Mouse (Mus musculus) lung, postnatal 0 days (tissue): ENCODE measurements around the gene Fgd6. TPM values are rescaled to one million over a fixed set of nuclear protein-coding genes. Genes with fewer than 3 reads are reported as not detected.
A peak's percentile ranks its signal among the peaks of the same experiment; 100 is the strongest.

Source experiments
- ATAC-seq: fragments of 200-750 bp; cut with Nextera tagmentation; 2 replicates; pipeline ENCODE4 v1.8.0; 2017; ENCODE audit warnings: moderate library complexity
- DNase-seq: peaks from one replicate; pipeline ENCODE4 v3.0.0-alpha.2; 2016; ENCODE audit warnings: low spot score
- H3K27ac ChIP-seq: fragments of 300-500 bp; sonication (generic); 2 replicates; pipeline ENCODE4 v1.5.1; 2014; ENCODE audit warnings: antibody characterized with exemption, mild to moderate bottlenecking, low read length, mixed read lengths
- H3K27me3 ChIP-seq: fragments of 300-500 bp; sonication (generic); replicated peaks from 2 replicates; pipeline ENCODE4 v1.6.1; 2014; ENCODE audit warnings: low read length, mixed read lengths; ENCODE audit not compliant: insufficient read depth
- H3K36me3 ChIP-seq: fragments of 300-500 bp; sonication (generic); 2 replicates; pipeline ENCODE4 v1.6.1; 2014; ENCODE audit warnings: low read length, mixed read lengths; ENCODE audit not compliant: insufficient read depth
- H3K4me1 ChIP-seq: fragments of 300-500 bp; sonication (generic); 2 replicates; pipeline ENCODE4 v1.6.1; 2014; ENCODE audit warnings: antibody characterized with exemption, low read depth, low read length, mixed read lengths; ENCODE audit not compliant: insufficient read depth
- H3K4me2 ChIP-seq: fragments of 300-500 bp; sonication (generic); replicated peaks from 2 replicates; pipeline ENCODE4 v1.6.1; 2014; ENCODE audit warnings: low read depth, mild to moderate bottlenecking, low read length, moderate library complexity, mixed read lengths
- H3K4me3 ChIP-seq: fragments of 300-500 bp; sonication (generic); 2 replicates; pipeline ENCODE4 v1.5.1; 2014; ENCODE audit warnings: low read depth, low read length
- H3K9ac ChIP-seq: fragments of 300-500 bp; sonication (generic); replicated peaks from 2 replicates; pipeline ENCODE4 v1.6.1; 2014; ENCODE audit warnings: low read depth, mild to moderate bottlenecking
- H3K9me3 ChIP-seq: fragments of 300-500 bp; sonication (generic); 2 replicates; pipeline ENCODE4 v1.6.1; 2016; ENCODE audit warnings: low read length, mixed read lengths
- CTCF ChIP-seq: IDR thresholded peaks from 2 replicates; pipeline ENCODE4 v1.5.1; 2016; ENCODE audit warnings: antibody characterized with exemption, mild to moderate bottlenecking
- EP300 ChIP-seq: IDR thresholded peaks from 2 replicates; pipeline ENCODE4 v1.6.1; 2016; ENCODE audit warnings: antibody characterized with exemption, mild to moderate bottlenecking, control low read depth
- WGBS: fragments of 180-500 bp; shearing (Covaris S2); extraction: QIAGEN DNeasy Blood & Tissue Kit; methylation state at CpG from one replicate; pipeline ENCODE4 v1.1.7; 2014; 5-methylcytosine and 5-hydroxymethylcytosine counted together
- polyA plus RNA-seq: library from polyadenylated mRNA; unstranded; fragments of >200 nt; fragmentation: Nextera tagmentation; extraction: Ambion mirVana; gene quantifications from 2 replicates; pipeline ENCODE4 v1.2.1, GENCODE M21; 2015

Fgd6 gene
- polyA plus RNA-seq, 1 experiment from 2014 or later, result 3.2 TPM

DNA sequence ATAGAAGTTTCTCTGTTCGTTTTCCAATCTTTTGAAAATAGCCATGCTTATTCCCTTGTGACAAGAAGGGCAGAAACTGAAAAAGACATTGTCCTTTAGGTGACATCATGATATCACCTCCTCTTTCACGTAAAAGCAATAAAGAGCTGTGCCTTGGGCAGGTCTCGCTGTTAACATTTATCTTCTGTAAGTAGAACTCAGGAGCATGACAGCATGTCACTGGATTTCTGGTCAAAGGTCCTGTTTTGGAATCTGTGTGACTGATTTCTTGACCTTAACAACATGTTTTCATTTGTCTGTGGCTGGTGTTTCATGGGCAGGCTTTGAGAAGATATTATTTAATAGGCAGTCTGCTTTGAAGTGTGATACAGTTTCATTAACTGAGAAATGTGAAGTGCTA lies 44.9 kb downstream of the Fgd6 start:
- Histone ChIP-seq H3K9me3 (no peaks in the 10 kb centered on the region), H3K4me1 (peaks cover 6% of the 10 kb centered on the region), H3K36me3 (no peaks in the 10 kb centered on the region), H3K9ac (no peak overlapping the region), H3K27ac (no peak overlapping the region), H3K4me3 (no peak overlapping the region), H3K27me3 (no peaks in the 10 kb centered on the region), H3K4me2 (no peak overlapping the region)
- 73% methylated on average over 3 of the region's 3 CpGs for WGBS
- no peak for TF ChIP-seq EP300
- TF ChIP-seq CTCF, result no peak
- ATAC-seq, result no peak
- no peak for DNase-seq

- no peaks in the 10 kb centered on the region for H3K27me3 ChIP-seq
- WGBS, result 26% methylated on average over 7 of the region's 7 CpGs
- no peak overlapping the region for H3K9ac ChIP-seq
- no peaks in the 10 kb centered on the region for H3K9me3 ChIP-seq
- ATAC-seq (peak; percentile 61), DNase-seq (peak; percentile 39)
- H3K4me2 ChIP-seq, result no peak overlapping the region
- H3K27ac ChIP-seq, result 0 out of 2 replicates have a peak overlapping the region, but pooled peaks have one; percentile 5
- peaks cover 6% of the 10 kb centered on the region for H3K4me1 ChIP-seq
- TF ChIP-seq EP300 (no peak), CTCF (no peak)
- no peak overlapping the region for H3K4me3 ChIP-seq
- no peaks in the 10 kb centered on the region for H3K36me3 ChIP-seq
Measured at GRCm38 (mm10) chr10:94082040-94082734, 46.4 kb downstream of the Fgd6 start.

DNA sequence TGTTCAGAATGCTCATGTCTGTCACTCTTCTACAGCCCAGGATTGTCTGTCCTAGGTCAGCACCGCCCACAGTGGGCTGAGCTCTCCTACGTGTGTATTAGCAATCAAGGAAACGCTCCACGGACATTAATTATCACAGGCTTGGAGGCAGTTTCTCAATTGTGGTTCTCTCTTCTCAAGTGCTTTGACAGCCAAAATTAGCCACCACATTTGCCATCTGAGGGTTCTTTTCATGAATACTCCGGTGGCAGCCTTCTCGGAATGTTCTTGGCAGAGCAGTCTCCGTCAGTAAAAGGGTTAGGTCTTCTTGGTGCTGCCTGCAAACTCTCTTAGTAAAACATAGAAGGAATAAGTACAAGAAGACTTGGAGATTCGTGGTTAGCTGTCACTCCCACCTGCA lies 50.5 kb downstream of the Fgd6 start:
- H3K4me3 ChIP-seq, result no peak overlapping the region
- H3K9ac ChIP-seq, result no peak overlapping the region
- H3K27ac ChIP-seq, result no peak overlapping the region
- H3K27me3 ChIP-seq, result no peaks in the 10 kb centered on the region
- peaks cover 6% of the 10 kb centered on the region for H3K4me1 ChIP-seq
- ATAC-seq, result no peak
- H3K9me3 ChIP-seq, result no peaks in the 10 kb centered on the region
- no peak for DNase-seq
- 80% methylated on average over 8 of the region's 8 CpGs for WGBS
- H3K36me3 ChIP-seq, result 0 out of 2 replicates have a peak, but pooled peaks cover 4% of the 10 kb centered on the region
- TF ChIP-seq EP300 (no peak), CTCF (no peak)
- no peak overlapping the region for H3K4me2 ChIP-seq

DNA sequence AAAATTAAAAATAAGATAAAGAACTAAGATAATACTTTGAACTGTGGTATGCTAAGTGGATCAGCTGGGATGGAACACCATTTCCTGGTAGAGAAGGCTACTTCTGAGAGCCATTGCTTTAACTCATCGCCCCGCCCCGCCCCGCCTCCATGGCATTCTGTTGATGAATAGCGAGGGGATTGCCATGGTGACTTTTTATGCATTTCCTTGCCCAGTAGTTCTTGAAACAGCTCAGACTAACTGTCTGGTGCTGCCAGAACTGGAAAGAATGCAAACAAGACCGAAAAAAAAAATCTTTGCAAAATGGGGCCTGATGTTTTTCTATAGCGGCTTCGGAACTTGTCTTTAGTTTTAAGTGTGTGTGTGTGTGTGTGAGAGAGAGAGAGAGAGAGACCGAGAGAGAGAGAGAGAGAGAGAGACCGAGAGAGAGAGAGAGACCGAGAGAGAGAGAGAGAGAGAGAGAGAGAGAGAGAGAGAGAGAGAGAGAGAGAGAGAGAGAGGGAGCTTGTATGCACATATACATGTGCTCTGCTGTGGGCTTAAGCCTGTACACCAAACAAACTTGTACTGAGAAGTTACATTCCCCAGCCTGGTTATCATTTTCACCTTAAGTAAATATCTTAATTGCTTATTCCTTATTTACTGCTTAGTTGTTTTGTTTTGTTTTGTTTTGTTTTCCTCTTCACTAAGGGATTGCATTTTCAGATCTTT lies 51.7 kb downstream of the Fgd6 start:
- no peak overlapping the region for H3K4me2 ChIP-seq
- no peak overlapping the region for H3K9ac ChIP-seq
- peak; percentile 87 for ATAC-seq
- peak; percentile 88 for DNase-seq
- peak overlapping the region; percentile 26; the same call in 1 of the 2 replicates for H3K27ac ChIP-seq
- H3K36me3 ChIP-seq, result 0 out of 2 replicates have a peak, but pooled peaks cover 4% of the 10 kb centered on the region
- no peak for TF ChIP-seq CTCF
- TF ChIP-seq EP300, result no peak
- H3K4me3 ChIP-seq, result no peak overlapping the region
- WGBS, result 51% methylated on average over 9 of the region's 11 CpGs
- peaks cover 4% of the 10 kb centered on the region; the same call in 1 of the 2 replicates for H3K4me1 ChIP-seq
- no peaks in the 10 kb centered on the region for H3K27me3 ChIP-seq
- H3K9me3 ChIP-seq, result no peaks in the 10 kb centered on the region

- H3K27ac ChIP-seq, result no peak overlapping the region
- H3K4me3 ChIP-seq, result no peak overlapping the region
- no peak overlapping the region for H3K4me2 ChIP-seq
- H3K27me3 ChIP-seq, result no peaks in the 10 kb centered on the region
- no peaks in the 10 kb centered on the region for H3K9me3 ChIP-seq
- H3K36me3 ChIP-seq, result 0 out of 2 replicates have a peak, but pooled peaks cover 4% of the 10 kb centered on the region
- H3K4me1 ChIP-seq, result peaks cover 5% of the 10 kb centered on the region; the same call in 1 of the 2 replicates
- ATAC-seq (no peak), DNase-seq (no peak)
- TF ChIP-seq EP300 (no peak), CTCF (no peak)
- WGBS, result 72% methylated on average over 3 of the region's 3 CpGs
- H3K9ac ChIP-seq, result no peak overlapping the region
Measured at GRCm38 (mm10) chr10:94090032-94090431, 54.2 kb downstream of the Fgd6 start.

DNA sequence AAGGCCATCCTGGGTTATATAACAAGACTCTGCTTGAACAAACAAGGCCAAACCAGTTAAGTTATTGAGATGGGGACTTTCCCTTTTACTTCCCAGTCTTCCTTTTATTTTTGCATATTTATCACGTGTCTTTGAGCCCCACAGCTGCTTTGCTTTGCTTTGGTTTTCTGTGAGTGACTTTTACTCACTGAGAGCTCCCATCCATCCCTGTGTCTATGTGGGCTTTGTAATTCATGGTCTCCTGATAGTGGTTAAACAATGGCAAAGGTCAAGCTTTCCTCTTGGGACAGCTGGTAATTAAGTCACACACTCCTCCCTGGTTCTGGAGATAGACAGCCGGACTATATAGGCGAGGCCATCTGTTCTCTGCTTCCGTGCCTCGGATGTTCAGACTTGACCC lies 57.7 kb downstream of the Fgd6 start:
- Histone ChIP-seq H3K4me3 (no peak overlapping the region), H3K36me3 (0 out of 2 replicates have a peak, but pooled peaks cover 4% of the 10 kb centered on the region), H3K9me3 (no peaks in the 10 kb centered on the region), H3K4me1 (peaks cover 28% of the 10 kb centered on the region), H3K27ac (no peak overlapping the region), H3K4me2 (no peak overlapping the region), H3K9ac (no peak overlapping the region), H3K27me3 (no peaks in the 10 kb centered on the region)
- DNase-seq, result peak; percentile 18
- WGBS, result 71% methylated on average over 5 of the region's 5 CpGs
- no peak for ATAC-seq
- TF ChIP-seq CTCF (no peak), EP300 (no peak)
